Mouse (Mus musculus) MN1 (cell line): Measurements from ENCODE around the gene Rgl2.
A peak's percentile ranks its signal among the peaks of the same experiment; 100 is the strongest.

Source experiments
- DNase-seq: peaks from one replicate; pipeline ENCODE4 v3.0.0-alpha.2; 2016; ENCODE audit warnings: low spot score

The Rgl2 gene

GRCm38 (mm10) chr17:33921361-33921760 lies 8.0 kb upstream of the Rgl2 start:
- DNase-seq = no peak

GRCm38 (mm10) chr17:33924577-33925283 lies 4.6 kb upstream of the Rgl2 start:
- DNase-seq = peak; percentile 68

- no peak for DNase-seq
Measured at GRCm38 (mm10) chr17:33925406-33926116, 3.8 kb upstream of the Rgl2 start.

GRCm38 (mm10) chr17:33926207-33926932 lies 3.0 kb upstream of the Rgl2 start:
- DNase-seq = no peak

- DNase-seq = no peak
Measured at GRCm38 (mm10) chr17:33928251-33928947, 944 bp upstream of the Rgl2 start.

- peak; percentile 67 for DNase-seq
Measured at GRCm38 (mm10) chr17:33930280-33931158, 1.2 kb downstream of the Rgl2 start.

- no peak for DNase-seq
Measured at GRCm38 (mm10) chr17:33931159-33931866, 2.0 kb downstream of the Rgl2 start.

- no peak for DNase-seq
Measured at GRCm38 (mm10) chr17:33931947-33932346, 2.6 kb downstream of the Rgl2 start.

- DNase-seq = no peak
Measured at GRCm38 (mm10) chr17:33932448-33932847, 3.1 kb downstream of the Rgl2 start.

GRCm38 (mm10) chr17:33932970-33933369 lies 3.6 kb downstream of the Rgl2 start:
- DNase-seq = no peak

- DNase-seq = no peak
Measured at GRCm38 (mm10) chr17:33935422-33936055, 6.2 kb downstream of the Rgl2 start.

- DNase-seq = no peak
Measured at GRCm38 (mm10) chr17:33936993-33937392, 7.7 kb downstream of the Rgl2 start.

- DNase-seq = no peak
Measured at GRCm38 (mm10) chr17:33938783-33939182, 9.4 kb downstream of the Rgl2 start.

GRCm38 (mm10) chr17:33940206-33940805 lies 11.0 kb downstream of the Rgl2 start, which contains the start of the genes Pfdn6 and Wdr46:
Gene Pfdn6 (minus strand): TSS chr17:33940343.
Gene Wdr46 (plus strand): TSS chr17:33940660.
- DNase-seq = peak; percentile 92

GRCm38 (mm10) chr17:33940981-33941380 lies 11.6 kb downstream of the Rgl2 start:
- peak; percentile 65 for DNase-seq

- no peak for DNase-seq
Measured at GRCm38 (mm10) chr17:33941381-33941780, 12.0 kb downstream of the Rgl2 start.

- no peak for DNase-seq
Measured at GRCm38 (mm10) chr17:33943454-33943853, 14.1 kb downstream of the Rgl2 start.

- no peak for DNase-seq
Measured at GRCm38 (mm10) chr17:33947430-33948089, 18.2 kb downstream of the Rgl2 start.
